Mouse (Mus musculus) liver, embryonic 15.5 days (tissue): ENCODE data around the gene C1galt1. TPM values are rescaled to one million over a fixed set of nuclear protein-coding genes. Genes with fewer than 3 reads are reported as not detected.

ENCODE experiments used
- polyA plus RNA-seq: library from polyadenylated mRNA; unstranded; fragments of >200 nt; fragmentation: Nextera tagmentation; extraction: Ambion mirVana; gene quantifications from 2 replicates; pipeline ENCODE4 v1.2.1, GENCODE M21; 2015

C1galt1 gene
- polyA plus RNA-seq, 1 experiment from 2014 or later, result 3.5 TPM

Other genes starting within 250 kb of the C1galt1 start
- 305 and 316 TPM in 2 replicates for gene Asns, start 151.6 kb upstream of the C1galt1 start, polyA plus RNA-seq